Mouse (Mus musculus): ENCODE results near the gene Mpzl3. TPM values are rescaled to one million over a fixed set of nuclear protein-coding genes. Genes with fewer than 3 reads are reported as not detected.
A peak's percentile ranks its signal among the peaks of the same experiment; 100 is the strongest.

The Mpzl3 gene
- total and polyA plus RNA-seq, 3 experiments: 3.1 to 5.3 (median 5.2) TPM

DNA sequence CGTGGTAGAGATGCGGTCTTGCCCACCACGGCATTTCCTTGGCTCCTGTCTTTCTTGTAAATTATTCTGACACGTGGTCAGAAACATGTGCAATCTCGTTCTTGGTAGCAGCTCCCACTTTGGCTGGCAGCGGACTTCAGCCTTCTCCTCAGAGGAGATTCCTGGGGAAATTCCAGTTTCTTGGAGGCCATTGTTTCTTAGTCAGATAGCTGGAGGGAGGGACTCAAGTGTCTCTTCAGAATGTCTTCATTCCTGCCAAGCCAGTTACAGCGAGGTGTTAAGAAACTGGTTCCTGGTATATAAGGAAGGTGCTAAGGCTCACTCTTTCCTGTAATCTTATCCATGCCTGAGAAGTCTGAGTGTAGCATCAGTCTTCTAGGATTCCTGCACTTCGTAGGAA, 27.6 kb upstream of the Mpzl3 start:
- peaks cover 2% of the 10 kb centered on the region for H3K27me3 ChIP-seq (replicated peaks)
- no peak overlapping the region for H3K4me2 ChIP-seq (ENCODE audit: insufficient read depth, low read depth, poor library complexity, severe bottlenecking)
- no peaks in the 10 kb centered on the region for H3K79me2 ChIP-seq (replicated peaks; ENCODE audit: control insufficient read depth, extremely low read depth, insufficient read depth, poor library complexity, severe bottlenecking)
- no peak overlapping the region for H3K4me3 ChIP-seq (replicated peaks in 1 of 3; ENCODE audit: low read depth in 2 of 3, low read length in 2 of 3, poor library complexity in 1 of 3)
- in situ Hi-C loops (cut with MboI; ENCODE audit: low pct_ligation_motif_present, low pct_unique_long_range_greater_than_20kb, low sequenced_read_pairs) (loop anchor here (5.0 kb wide), 2 partner anchors 65 to 90 kb away; partner anchors contain the start of gene Scn2b), dilution Hi-C loops (cut with MboI; ENCODE audit: extremely low pct_ligation_motif_present, extremely low pct_unique_long_range_greater_than_20kb, low sequenced_read_pairs) (no loop called here)
- no peak overlapping the region for H3K9ac ChIP-seq (ENCODE audit: insufficient read depth, low read depth)
- H3K36me3 ChIP-seq (replicated peaks in 1 of 2; ENCODE audit: control insufficient read depth in 1 of 2, insufficient read depth in 1 of 2, low read length in 1 of 2): no peaks in the 10 kb centered on the region
- H3K4me1 ChIP-seq (ENCODE audit: control insufficient read depth in 1 of 2, insufficient read depth in 2 of 2): peaks cover 43 to 58% of the 10 kb centered on the region in 2 experiments
- H3K27ac ChIP-seq (ENCODE audit: insufficient read depth, low read depth): no peak overlapping the region
- DNase-seq (ENCODE audit: extremely low read depth): no peak
- no peak for TF ChIP-seq KAT2A (IDR thresholded peaks at IDR 0.05; ENCODE audit: insufficient replicate concordance, low read length)
- TF ChIP-seq UBTF (IDR thresholded peaks at IDR 0.05; ENCODE audit: low read depth, low read length): no peak
- TF ChIP-seq NELFE (IDR thresholded peaks at IDR 0.05; ENCODE audit: low read depth, low read length): no peak
- no peak for TF ChIP-seq CHD1 (IDR thresholded peaks at IDR 0.05; ENCODE audit: low read depth, low read length)
- TF ChIP-seq BHLHE40 (IDR thresholded peaks at IDR 0.05; ENCODE audit: low read depth, low read length): no peak
- TF ChIP-seq JUN (IDR thresholded peaks at IDR 0.05; ENCODE audit: insufficient read depth, low read depth, low read length): no peak
- TF ChIP-seq USF2 (conservative IDR thresholded peaks at IDR 0.05; ENCODE audit: low read depth, low read length): no peak
- TF ChIP-seq JUND (conservative IDR thresholded peaks at IDR 0.05; ENCODE audit: low read depth, low read length): no peak
- TF ChIP-seq GABPA (IDR thresholded peaks at IDR 0.05; ENCODE audit: insufficient replicate concordance, low read depth, low read length): no peak
- TF ChIP-seq MYC (IDR thresholded peaks at IDR 0.05; ENCODE audit: low read depth, low read length): no peak
- TF ChIP-seq ETS1 (conservative IDR thresholded peaks at IDR 0.05; ENCODE audit: low read depth, low read length): no peak
- TF ChIP-seq RAD21 (IDR thresholded peaks at IDR 0.05; ENCODE audit: low read depth, low read length): no peak
- H3K9me3 ChIP-seq (replicated peaks; ENCODE audit: low read length): no peaks in the 10 kb centered on the region

DNA sequence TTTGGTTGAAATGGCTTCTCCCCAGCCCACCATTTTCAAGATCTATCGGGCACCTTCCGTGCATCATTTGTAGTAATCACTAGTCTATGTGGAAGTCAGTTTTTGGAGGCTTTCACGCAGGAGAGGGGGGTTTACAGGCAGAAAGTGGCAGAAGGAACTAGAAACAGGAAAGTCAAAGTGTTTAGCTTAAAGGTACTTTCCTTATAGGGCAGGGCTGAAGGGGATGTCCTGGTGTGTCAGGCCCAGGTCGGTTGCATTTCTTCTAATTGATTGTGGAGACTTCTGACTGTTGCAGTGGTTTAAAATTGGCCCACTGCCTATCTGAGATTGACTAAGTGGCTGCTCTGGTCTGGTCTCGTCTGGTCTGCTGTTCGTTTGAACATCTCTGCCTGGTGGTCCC, 24.6 kb upstream of the Mpzl3 start:
- Histone ChIP-seq H3K36me3 (replicated peaks in 1 of 2; ENCODE audit: control insufficient read depth in 1 of 2, insufficient read depth in 1 of 2, low read length in 1 of 2) (no peaks in the 10 kb centered on the region), H3K9me3 (replicated peaks; ENCODE audit: low read length) (no peaks in the 10 kb centered on the region), H3K4me2 (ENCODE audit: insufficient read depth, low read depth, poor library complexity, severe bottlenecking) (peak overlapping the region; percentile 78; the same call in 1 of the 2 replicates), H3K9ac (ENCODE audit: insufficient read depth, low read depth) (0 out of 2 replicates have a peak overlapping the region, but pooled peaks have one; percentile 29), H3K27ac (ENCODE audit: insufficient read depth, low read depth) (peak overlapping the region; percentile 90), H3K4me1 (ENCODE audit: control insufficient read depth in 1 of 2, insufficient read depth in 2 of 2) (peaks cover 38 to 46% of the 10 kb centered on the region in 2 experiments), H3K4me3 (replicated peaks in 1 of 3; ENCODE audit: low read depth in 2 of 3, low read length in 2 of 3, poor library complexity in 1 of 3) (no peak overlapping the region), H3K79me2 (replicated peaks; ENCODE audit: control insufficient read depth, extremely low read depth, insufficient read depth, poor library complexity, severe bottlenecking) (no peaks in the 10 kb centered on the region), H3K27me3 (replicated peaks) (peaks cover 2% of the 10 kb centered on the region)
- in situ Hi-C loops (cut with MboI; ENCODE audit: low pct_ligation_motif_present, low pct_unique_long_range_greater_than_20kb, low sequenced_read_pairs): no loop called here
- dilution Hi-C loops (cut with MboI; ENCODE audit: extremely low pct_ligation_motif_present, extremely low pct_unique_long_range_greater_than_20kb, low sequenced_read_pairs): no loop called here
- peak; percentile 66 for DNase-seq (ENCODE audit: extremely low read depth)
- TF ChIP-seq IRF4 (IDR thresholded peaks at IDR 0.05; ENCODE audit: low read depth, low read length) (0 out of 2 replicates have a peak, but pooled peaks have one; percentile 35), UBTF (IDR thresholded peaks at IDR 0.05; ENCODE audit: low read depth, low read length) (no peak), TCF12 (IDR thresholded peaks at IDR 0.05; ENCODE audit: low read depth, low read length) (0 out of 2 replicates have a peak, but pooled peaks have one; percentile 10)

Measured in CH12.LX (cell line).